In genomic region chr12:32910560-32911194, GRCm38 (mm10) we compare ENCODE assay signal across 8 mouse cellular contexts. TPM values are rescaled to one million over a fixed set of nuclear protein-coding genes. Genes with fewer than 3 reads are reported as not detected.
DNase-seq lines count a peak whose midpoint lies in the region; ATAC-seq and TF ChIP-seq lines count a peak whose summit lies in the region.

No protein-coding gene starts in this region.

- peaks cover 5% of the 10 kb centered on the region; the same call in 1 of the 2 replicates for H3K27me3 ChIP-seq in embryonic facial prominence, embryonic 10.5 days (replicated peaks; ENCODE audit: low read depth, poor library complexity, severe bottlenecking)
- H3K27me3 ChIP-seq in hindbrain, embryonic 13.5 days: no peaks in the 10 kb centered on the region
- no peaks in the 10 kb centered on the region for H3K27me3 ChIP-seq in liver, embryonic 11.5 days (replicated peaks; ENCODE audit: control insufficient read depth, insufficient read depth, low read length)

- peak in 1 of 2 experiments; percentile 48 for DNase-seq in layer of hippocampus, adult 2 months (ENCODE audit: low spot score in 2 of 2)
- DNase-seq in layer of hippocampus, adult 11-12 months (ENCODE audit: low spot score): no peak
- peak; percentile 75 for DNase-seq in adrenal gland, postnatal 14 days
- DNase-seq in embryonic facial prominence, embryonic 10.5 days (ENCODE audit: low spot score): peak; percentile 74
- peak; percentile 56 for DNase-seq in liver, embryonic 11.5 days (ENCODE audit: low spot score)
- peak; percentile 59 for DNase-seq in neural tube, embryonic 10.5 days (ENCODE audit: extremely low spot score, low spot score)

- no peaks in the 10 kb centered on the region for H3K9me3 ChIP-seq in embryonic facial prominence, embryonic 10.5 days
- H3K9me3 ChIP-seq in hindbrain, embryonic 13.5 days: no peaks in the 10 kb centered on the region
- no peaks in the 10 kb centered on the region for H3K9me3 ChIP-seq in liver, embryonic 11.5 days (ENCODE audit: control insufficient read depth, low read length)

- ATAC-seq in hindbrain, embryonic 13.5 days (ENCODE audit: low FRiP score): peak; percentile 65
- ATAC-seq in liver, embryonic 11.5 days (replicated peaks; ENCODE audit: low FRiP score): no peak
- ATAC-seq in activated CD4-positive, CD25-positive, alpha-beta regulatory T cell, adult 4 months: no peak

- peak; percentile 81 for TF ChIP-seq CTCF in layer of hippocampus, adult 2 months (conservative IDR thresholded peaks at IDR 0.05)

- peak overlapping the region; percentile 71 for H3K27ac ChIP-seq in layer of hippocampus, adult 2 months
- H3K27ac ChIP-seq in embryonic facial prominence, embryonic 10.5 days (replicated peaks): no peak overlapping the region
- H3K27ac ChIP-seq in hindbrain, embryonic 13.5 days: no peak overlapping the region
- H3K27ac ChIP-seq in liver, embryonic 11.5 days (ENCODE audit: low read depth, low read length): no peak overlapping the region

- WGBS in embryonic facial prominence, embryonic 10.5 days: 40% methylated on average over 15 of the region's 15 CpGs
- WGBS in hindbrain, embryonic 13.5 days: 31% methylated on average over 15 of the region's 15 CpGs
- WGBS in liver, embryonic 11.5 days: 35% methylated on average over 15 of the region's 15 CpGs

- peak overlapping the region; percentile 45 for H3K4me2 ChIP-seq in hindbrain, embryonic 13.5 days
- H3K4me2 ChIP-seq in liver, embryonic 11.5 days: peak overlapping the region; percentile 42

- H3K4me1 ChIP-seq in embryonic facial prominence, embryonic 10.5 days: peaks cover 13% of the 10 kb centered on the region
- H3K4me1 ChIP-seq in hindbrain, embryonic 13.5 days (replicated peaks): peaks cover 7% of the 10 kb centered on the region
- H3K4me1 ChIP-seq in liver, embryonic 11.5 days (replicated peaks; ENCODE audit: control insufficient read depth, insufficient read depth, low read length): no peaks in the 10 kb centered on the region

- H3K36me3 ChIP-seq in embryonic facial prominence, embryonic 10.5 days (replicated peaks): no peaks in the 10 kb centered on the region
- no peaks in the 10 kb centered on the region for H3K36me3 ChIP-seq in hindbrain, embryonic 13.5 days
- H3K36me3 ChIP-seq in liver, embryonic 11.5 days (ENCODE audit: control insufficient read depth, insufficient read depth, low read length): no peaks in the 10 kb centered on the region

- peak overlapping the region; percentile 39 for H3K4me3 ChIP-seq in layer of hippocampus, adult 2 months
- H3K4me3 ChIP-seq in embryonic facial prominence, embryonic 10.5 days: peak overlapping the region; percentile 36
- peak overlapping the region; percentile 19 for H3K4me3 ChIP-seq in hindbrain, embryonic 13.5 days
- no peak overlapping the region for H3K4me3 ChIP-seq in liver, embryonic 11.5 days (ENCODE audit: low read depth, low read length)

- H3K9ac ChIP-seq in hindbrain, embryonic 13.5 days: no peak overlapping the region
- no peak overlapping the region for H3K9ac ChIP-seq in liver, embryonic 11.5 days (ENCODE audit: low read depth, low read length)

RNA-seq across cellular contexts. Expression of gene Sypl, which starts 43.0 kb away (rescaled TPM):
- total RNA-seq in layer of hippocampus, adult 2 months (2021): 10 to 100 TPM; 44.1 to 46.0 TPM
- total RNA-seq in adrenal gland, postnatal 14 days (2021): 98.7 and 108 TPM in 2 replicates
- 48.6 and 50.3 TPM in 2 replicates for polyA plus RNA-seq in embryonic facial prominence, embryonic 10.5 days (2016; fragmentation: Nextera tagmentation; extraction: Ambion mirVana)
- 39.2 and 45.3 TPM in 2 replicates for polyA plus RNA-seq in hindbrain, embryonic 13.5 days (2015; fragmentation: Nextera tagmentation; extraction: Ambion mirVana)
- 72.6 and 75.2 TPM in 2 replicates for polyA plus RNA-seq in liver, embryonic 11.5 days (2014; fragmentation: Nextera tagmentation; extraction: Ambion mirVana)
- 100 to 1,000 TPM; 102 TPM for polyA plus RNA-seq in activated CD4-positive, CD25-positive, alpha-beta regulatory T cell, adult 4 months (2017; shearing (Covaris generic))
